Mouse (Mus musculus) intestine, postnatal 0 days (tissue): ENCODE results near the gene Macrod1. TPM values are rescaled to one million over a fixed set of nuclear protein-coding genes. Genes with fewer than 3 reads are reported as not detected.

Experiments
- ATAC-seq: fragments of 200-750 bp; cut with Nextera tagmentation; 2 replicates; pipeline ENCODE4 v1.8.0; 2017; ENCODE audit warnings: mild to moderate bottlenecking, moderate TSS enrichment, moderate library complexity
- H3K27ac ChIP-seq: fragments of 300-500 bp; sonication (generic); 2 replicates; pipeline ENCODE4 v1.5.1; 2014; ENCODE audit warnings: mild to moderate bottlenecking, low read depth, low read length, moderate library complexity
- H3K27me3 ChIP-seq: fragments of 300-500 bp; sonication (generic); replicated peaks from 2 replicates; pipeline ENCODE4 v1.6.1; 2014; ENCODE audit warnings: low read length, mixed read lengths; ENCODE audit not compliant: control insufficient read depth, insufficient read depth
- H3K36me3 ChIP-seq: fragments of 300-500 bp; sonication (generic); 2 replicates; pipeline ENCODE4 v1.6.1; 2014; ENCODE audit warnings: mild to moderate bottlenecking, moderate library complexity; ENCODE audit not compliant: control insufficient read depth, insufficient read depth
- H3K4me1 ChIP-seq: fragments of 300-500 bp; sonication (generic); replicated peaks from 2 replicates; pipeline ENCODE4 v1.6.1; 2014; ENCODE audit warnings: antibody characterized with exemption, low read length, mixed read lengths; ENCODE audit not compliant: control insufficient read depth, insufficient read depth
- H3K4me2 ChIP-seq: fragments of 300-500 bp; sonication (generic); replicated peaks from 2 replicates; pipeline ENCODE4 v1.6.1; 2014; ENCODE audit warnings: low read depth, mild to moderate bottlenecking, moderate library complexity
- H3K4me3 ChIP-seq: fragments of 300-500 bp; sonication (generic); 2 replicates; pipeline ENCODE4 v1.5.1; 2014; ENCODE audit warnings: low read depth, low read length
- H3K9ac ChIP-seq: fragments of 300-500 bp; sonication (generic); 2 replicates; pipeline ENCODE4 v1.6.1; 2014; ENCODE audit warnings: mild to moderate bottlenecking, low read depth, low read length
- H3K9me3 ChIP-seq: fragments of 300-500 bp; sonication (generic); 2 replicates; pipeline ENCODE4 v1.6.1; 2016; ENCODE audit warnings: mixed run types; ENCODE audit not compliant: control insufficient read depth
- CTCF ChIP-seq: sonication (generic); IDR thresholded peaks from 2 replicates; pipeline ENCODE4 v1.5.1; 2016; ENCODE audit warnings: low read depth, mild to moderate bottlenecking, control low read depth, antibody characterized with exemption, moderate library complexity
- whole genome bisulfite sequencing: fragments of 180-500 bp; shearing (Covaris S2); extraction: QIAGEN DNeasy Blood & Tissue Kit; methylation state at CpG from one replicate; pipeline ENCODE4 v1.1.7; 2014; 5-methylcytosine and 5-hydroxymethylcytosine counted together
- polyA plus RNA-seq: library from polyadenylated mRNA; unstranded; fragments of >200 nt; fragmentation: Nextera tagmentation; extraction: Ambion mirVana; gene quantifications from 2 replicates; pipeline ENCODE4 v1.2.1, GENCODE M21; 2015

Gene Macrod1
- polyA plus RNA-seq, 1 experiment from 2014 or later, result 15.1 TPM

DNA sequence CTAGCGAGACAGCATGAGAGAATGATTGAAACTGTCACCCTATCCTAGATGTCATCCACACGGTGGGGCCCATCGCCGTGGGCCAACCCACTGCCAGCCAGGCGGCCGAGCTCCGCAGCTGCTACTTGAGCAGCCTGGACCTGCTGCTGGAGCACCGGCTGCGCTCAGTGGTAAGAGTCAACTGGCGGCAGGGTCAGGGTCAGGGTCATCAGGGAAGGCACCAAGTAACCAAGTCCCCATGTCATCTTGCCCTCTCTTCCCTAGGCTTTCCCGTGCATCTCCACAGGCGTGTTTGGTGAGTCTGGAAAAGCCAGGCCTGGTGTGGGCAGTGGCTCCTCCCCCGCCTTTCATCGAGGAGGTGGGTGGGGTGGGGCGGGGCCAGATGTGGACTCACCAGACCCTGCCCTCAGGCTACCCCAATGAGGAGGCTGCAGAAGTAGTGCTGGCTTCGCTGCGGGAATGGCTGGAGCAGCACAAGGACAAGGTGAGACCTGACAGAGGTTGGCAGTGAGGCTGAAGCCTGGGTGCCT lies 140.2 kb downstream of the Macrod1 start:
- H3K36me3 ChIP-seq, result peaks cover 45% of the 10 kb centered on the region
- no peak overlapping the region for H3K9ac ChIP-seq
- no peaks in the 10 kb centered on the region for H3K27me3 ChIP-seq
- H3K27ac ChIP-seq, result no peak overlapping the region
- ATAC-seq, result peak; percentile 28; the same call in 1 of the 2 replicates
- no peaks in the 10 kb centered on the region for H3K9me3 ChIP-seq
- H3K4me1 ChIP-seq, result 0 out of 2 replicates have a peak, but pooled peaks cover 3% of the 10 kb centered on the region
- WGBS, result 28% methylated on average over 17 of the region's 17 CpGs
- no peak overlapping the region for H3K4me3 ChIP-seq
- H3K4me2 ChIP-seq, result no peak overlapping the region
- TF ChIP-seq CTCF, result no peak

GRCm38 (mm10) chr19:7197445-7197844 lies 140.8 kb downstream of the Macrod1 start:
- WGBS, result 84% methylated on average over 9 of the region's 9 CpGs
- TF ChIP-seq CTCF, result no peak
- Histone ChIP-seq H3K36me3 (peaks cover 48% of the 10 kb centered on the region), H3K27ac (no peak overlapping the region), H3K27me3 (no peaks in the 10 kb centered on the region), H3K4me1 (0 out of 2 replicates have a peak, but pooled peaks cover under 1% of the 10 kb centered on the region), H3K4me3 (no peak overlapping the region), H3K9ac (no peak overlapping the region), H3K9me3 (no peaks in the 10 kb centered on the region), H3K4me2 (no peak overlapping the region)
- ATAC-seq, result no peak

GRCm38 (mm10) chr19:7199089-7199488 lies 142.5 kb downstream of the Macrod1 start:
- 90% methylated on average over 13 of the region's 13 CpGs for WGBS
- Histone ChIP-seq H3K4me2 (no peak overlapping the region), H3K9me3 (no peaks in the 10 kb centered on the region), H3K4me1 (no peaks in the 10 kb centered on the region), H3K27me3 (no peaks in the 10 kb centered on the region), H3K27ac (no peak overlapping the region), H3K9ac (no peak overlapping the region), H3K4me3 (no peak overlapping the region), H3K36me3 (peaks cover 57% of the 10 kb centered on the region)
- ATAC-seq, result no peak
- no peak for TF ChIP-seq CTCF

DNA sequence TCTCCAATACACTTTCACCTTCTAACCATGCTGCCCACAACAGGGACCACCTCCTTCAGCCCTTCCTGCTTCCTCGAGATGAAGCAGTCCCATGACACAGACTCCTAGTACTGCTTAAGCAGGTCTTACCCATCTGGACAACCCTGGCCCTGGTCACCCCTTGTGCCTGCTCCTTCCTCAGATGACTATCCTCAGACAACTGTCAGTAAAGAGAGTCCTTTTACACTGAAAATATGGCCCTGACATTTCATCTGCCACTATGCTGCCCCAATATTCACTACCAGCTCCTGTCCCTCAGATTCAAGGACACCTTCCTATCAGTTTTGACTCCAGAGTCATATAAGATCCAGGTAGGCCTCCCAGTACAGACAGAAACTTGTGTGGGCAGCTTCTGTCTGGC lies 143.8 kb downstream of the Macrod1 start:
- ATAC-seq, result no peak
- 25% methylated on average over 1 of the region's 1 CpGs for WGBS
- H3K27me3 ChIP-seq, result no peaks in the 10 kb centered on the region

GRCm38 (mm10) chr19:7204898-7205297 lies 148.3 kb downstream of the Macrod1 start:
- Histone ChIP-seq H3K27ac (no peak overlapping the region), H3K9me3 (no peaks in the 10 kb centered on the region), H3K4me1 (0 out of 2 replicates have a peak, but pooled peaks cover 4% of the 10 kb centered on the region), H3K9ac (no peak overlapping the region), H3K4me3 (peak overlapping the region; percentile 72), H3K27me3 (no peaks in the 10 kb centered on the region), H3K36me3 (peaks cover 30% of the 10 kb centered on the region), H3K4me2 (peak overlapping the region; percentile 74)
- ATAC-seq, result no peak
- 57% methylated on average over 2 of the region's 2 CpGs for WGBS
- no peak for TF ChIP-seq CTCF

More for the DNA sequence above, 143.8 kb downstream of the Macrod1 start:
- TF ChIP-seq CTCF, result no peak
- Histone ChIP-seq H3K4me1 (no peaks in the 10 kb centered on the region), H3K9ac (no peak overlapping the region), H3K4me2 (no peak overlapping the region), H3K9me3 (no peaks in the 10 kb centered on the region), H3K36me3 (peaks cover 58% of the 10 kb centered on the region), H3K27ac (no peak overlapping the region), H3K4me3 (no peak overlapping the region)

GRCm38 (mm10) chr19:7205326-7205725 lies 148.7 kb downstream of the Macrod1 start:
- ATAC-seq, result no peak
- H3K27me3 ChIP-seq, result no peaks in the 10 kb centered on the region
- H3K4me1 ChIP-seq, result 0 out of 2 replicates have a peak, but pooled peaks cover 4% of the 10 kb centered on the region
- peak overlapping the region; percentile 72 for H3K4me3 ChIP-seq
- H3K4me2 ChIP-seq, result peak overlapping the region; percentile 74
- TF ChIP-seq CTCF, result no peak
- H3K27ac ChIP-seq, result peak overlapping the region; percentile 95
- peak overlapping the region; percentile 74 for H3K9ac ChIP-seq
- no peaks in the 10 kb centered on the region for H3K9me3 ChIP-seq
- H3K36me3 ChIP-seq, result peaks cover 25% of the 10 kb centered on the region; the same call in 1 of the 2 replicates
- WGBS, result 22% methylated on average over 7 of the region's 7 CpGs
